8 mouse cellular contexts compared by ENCODE assay signal in genomic region chr2:155073978-155074765, GRCm38 (mm10). TPM values are rescaled to one million over a fixed set of nuclear protein-coding genes. Genes with fewer than 3 reads are reported as not detected.
DNase-seq lines count a peak whose midpoint lies in the region; ATAC-seq and TF ChIP-seq lines count a peak whose summit lies in the region.

Gene Ahcy (minus strand): TSS chr2:155074497.

- H3K4me1 ChIP-seq in hindbrain, postnatal 0 days (ENCODE audit: insufficient read depth, low read length), result 0 out of 2 replicates have a peak, but pooled peaks cover 8% of the 10 kb centered on the region

- no peaks in the 10 kb centered on the region for H3K36me3 ChIP-seq in hindbrain, postnatal 0 days (ENCODE audit: insufficient read depth, low read length)

- peak within 1 kb of the TSS; percentile 65 for H3K4me2 ChIP-seq in hindbrain, postnatal 0 days (ENCODE audit: low read depth, low read length)

- DNase-seq in WW6 (ENCODE audit: low read depth, low spot score), result peak; percentile 75
- DNase-seq in cerebellum, postnatal 4 days (ENCODE audit: low spot score in 2 of 2), result peak; percentile 74 to 90
- DNase-seq in gastrocnemius, adult 2 months, result peak; percentile 93
- peak; percentile 95 for DNase-seq in hindbrain, postnatal 0 days (ENCODE audit: low spot score)
- DNase-seq in left cerebral cortex, adult 2 months (ENCODE audit: extremely low spot score in 1 of 2, low spot score in 2 of 2), result peak; percentile 89 to 91
- peak; percentile 87 to 95 for DNase-seq in right cerebral cortex, adult 2 months (ENCODE audit: low spot score in 2 of 2)
- DNase-seq in urinary bladder, postnatal 14 days (ENCODE audit: low spot score), result peak; percentile 88

- no peak for TF ChIP-seq CTCF in gastrocnemius, adult 2 months (IDR thresholded peaks at IDR 0.05)
- no peak for TF ChIP-seq CTCF in hindbrain, postnatal 0 days (IDR thresholded peaks at IDR 0.05; ENCODE audit: low read depth)
- TF ChIP-seq CTCF in left cerebral cortex, adult 2 months (IDR thresholded peaks at IDR 0.05), result no peak

- peak; percentile 94 for ATAC-seq in hindbrain, postnatal 0 days
- ATAC-seq in megakaryocyte, adult 5-6 weeks (ENCODE audit: poor library complexity, severe bottlenecking), result peak; percentile 95

- no peaks in the 10 kb centered on the region for H3K27me3 ChIP-seq in hindbrain, postnatal 0 days (ENCODE audit: insufficient read depth, low read length)

- H3K9me3 ChIP-seq in hindbrain, postnatal 0 days (ENCODE audit: low read length), result no peaks in the 10 kb centered on the region

- peak within 1 kb of the TSS; percentile 93 for H3K4me3 ChIP-seq in gastrocnemius, adult 2 months
- H3K4me3 ChIP-seq in hindbrain, postnatal 0 days (ENCODE audit: low read length), result peak within 1 kb of the TSS; percentile 66
- H3K4me3 ChIP-seq in left cerebral cortex, adult 2 months, result peak within 1 kb of the TSS; percentile 84

- intact Hi-C loops in gastrocnemius, adult 2 months (cut with DNase I), result no loop called here
- intact Hi-C loops in left cerebral cortex, adult 2 months (cut with DNase I), result loop anchor here (1.0 kb wide), 1 partner anchor 59 kb away; the partner anchor contains the start of gene Itch

- peak within 1 kb of the TSS; percentile 61 for H3K9ac ChIP-seq in hindbrain, postnatal 0 days (replicated peaks; ENCODE audit: low read length)

- under 1% methylated on average over 56 of the region's 56 CpGs for WGBS in hindbrain, postnatal 0 days

- peak within 1 kb of the TSS; percentile 92 for H3K27ac ChIP-seq in gastrocnemius, adult 2 months
- peak within 1 kb of the TSS; percentile 78 for H3K27ac ChIP-seq in hindbrain, postnatal 0 days
- peak within 1 kb of the TSS; percentile 81 for H3K27ac ChIP-seq in left cerebral cortex, adult 2 months

RNA-seq across cellular contexts. Expression of gene Ahcy, which starts in this region (rescaled TPM):
- total RNA-seq in gastrocnemius, adult 2 months (2021), result 10 to 100 TPM; 13.9 to 19.0 TPM
- 62.3 and 68.0 TPM in 2 replicates for total RNA-seq in hindbrain, postnatal 0 days (2014; rRNA removed)
- polyA plus RNA-seq in hindbrain, postnatal 0 days (2015; fragmentation: Nextera tagmentation; extraction: Ambion mirVana), result 29.6 and 31.1 TPM in 2 replicates
- 10 to 100 TPM; 13.8 to 14.4 TPM for total RNA-seq in left cerebral cortex, adult 2 months (2021)
- 59.7 and 65.7 TPM in 2 replicates for total RNA-seq in megakaryocyte, adult 5-6 weeks (2015)
- 35.9 and 37.7 TPM in 2 replicates for total RNA-seq in megakaryocyte, adult 5-6 weeks (2017)

Comparison
In these comparisons a context has a peak if more than half of its experiments do, and no peak if none do; other contexts are left out.
1. Peak in every context shown above with its lines: DNase-seq, ATAC-seq, H3K4me3 ChIP-seq and H3K27ac ChIP-seq.